Mouse (Mus musculus) hindbrain, postnatal 0 days (tissue): ENCODE results near the gene Spdye4a. TPM values are rescaled to one million over a fixed set of nuclear protein-coding genes. Genes with fewer than 3 reads are reported as not detected.
A peak's percentile ranks its signal among the peaks of the same experiment; 100 is the strongest.

ENCODE experiments used
- ATAC-seq: fragments of 200-750 bp; cut with Nextera tagmentation; 2 replicates; pipeline ENCODE4 v1.8.0; 2017; ENCODE audit warnings: mild to moderate bottlenecking, moderate TSS enrichment, moderate library complexity
- DNase-seq: peaks from one replicate; pipeline ENCODE4 v3.0.0-alpha.2; 2015; ENCODE audit warnings: low spot score
- H3K27ac ChIP-seq: fragments of 300-500 bp; sonication (generic); 2 replicates; pipeline ENCODE4 v1.5.1; 2014; ENCODE audit warnings: mild to moderate bottlenecking
- H3K27me3 ChIP-seq: fragments of 300-500 bp; sonication (generic); 2 replicates; pipeline ENCODE4 v1.6.1; 2014; ENCODE audit warnings: low read length, mixed read lengths; ENCODE audit not compliant: insufficient read depth
- H3K36me3 ChIP-seq: fragments of 300-500 bp; sonication (generic); 2 replicates; pipeline ENCODE4 v1.6.1; 2014; ENCODE audit warnings: low read length, mixed read lengths; ENCODE audit not compliant: insufficient read depth
- H3K4me1 ChIP-seq: fragments of 300-500 bp; sonication (generic); 2 replicates; pipeline ENCODE4 v1.6.1; 2014; ENCODE audit warnings: antibody characterized with exemption, low read length, mixed read lengths; ENCODE audit not compliant: insufficient read depth
- H3K4me2 ChIP-seq: fragments of 300-500 bp; sonication (generic); 2 replicates; pipeline ENCODE4 v1.6.1; 2014; ENCODE audit warnings: low read depth, mild to moderate bottlenecking, low read length, moderate library complexity, mixed read lengths
- H3K4me3 ChIP-seq: fragments of 300-500 bp; sonication (generic); 2 replicates; pipeline ENCODE4 v1.5.1; 2014; ENCODE audit warnings: low read length
- H3K9ac ChIP-seq: fragments of 300-500 bp; sonication (generic); replicated peaks from 2 replicates; pipeline ENCODE4 v1.6.1; 2014; ENCODE audit warnings: mild to moderate bottlenecking, low read length, moderate library complexity, mixed read lengths
- H3K9me3 ChIP-seq: fragments of 300-500 bp; sonication (generic); 2 replicates; pipeline ENCODE4 v1.6.1; 2016; ENCODE audit warnings: low read length, mixed read lengths
- CTCF ChIP-seq: IDR thresholded peaks from 2 replicates; pipeline ENCODE4 v1.5.1; 2016; ENCODE audit warnings: antibody characterized with exemption, control low read depth, low read depth
- WGBS: fragments of 180-500 bp; shearing (Covaris S2); extraction: QIAGEN DNeasy Blood & Tissue Kit; methylation state at CpG from one replicate; pipeline ENCODE4 v1.1.7; 2014; 5-methylcytosine and 5-hydroxymethylcytosine counted together
- polyA plus RNA-seq: library from polyadenylated mRNA; unstranded; fragments of >200 nt; fragmentation: Nextera tagmentation; extraction: Ambion mirVana; gene quantifications from 2 replicates; pipeline ENCODE4 v1.2.1, GENCODE M21; 2015
- total RNA-seq: library from RNA; depleted of rRNA; stranded (reverse); fragments of >200 nt; gene quantifications from 2 replicates; pipeline ENCODE4 v1.2.3, GENCODE M21; 2014; rRNA removed

Gene Spdye4a
- 0.84 TPM in 1 of 2 replicates, not detected in the other for total RNA-seq
- not detected in 2 replicates for polyA plus RNA-seq

GRCm38 (mm10) chr5:143226790-143227189, at the start of gene Spdye4a:
Gene Spdye4a (minus strand): TSS chr5:143226890.
- no peak for TF ChIP-seq CTCF
- Histone ChIP-seq H3K9me3 (peaks cover 8% of the 10 kb centered on the region; the same call in 1 of the 2 replicates), H3K9ac (no peak within 1 kb of the TSS), H3K4me3 (no peak within 1 kb of the TSS), H3K4me2 (no peak within 1 kb of the TSS), H3K36me3 (no peaks in the 10 kb centered on the region), H3K4me1 (no peaks in the 10 kb centered on the region), H3K27me3 (no peaks in the 10 kb centered on the region), H3K27ac (no peak within 1 kb of the TSS)
- DNase-seq (no peak), ATAC-seq (no peak)
- 86% methylated on average over 3 of the region's 3 CpGs for whole genome bisulfite sequencing

- no peaks in the 10 kb centered on the region for H3K9me3 ChIP-seq
- no peaks in the 10 kb centered on the region for H3K36me3 ChIP-seq
- H3K4me1 ChIP-seq: peaks cover 4% of the 10 kb centered on the region
- no peaks in the 10 kb centered on the region for H3K27me3 ChIP-seq
- no peak for DNase-seq
- no peak for ATAC-seq
- WGBS: 50% methylated on average over 5 of the region's 5 CpGs
- no peak overlapping the region for H3K9ac ChIP-seq
- H3K4me2 ChIP-seq: no peak overlapping the region
- no peak overlapping the region for H3K27ac ChIP-seq
- no peak for TF ChIP-seq CTCF
- no peak overlapping the region for H3K4me3 ChIP-seq
These were observed 49.1 kb upstream of the Spdye4a start for GRCm38 (mm10) chr5:143275761-143276160.

- WGBS: 66% methylated on average over 16 of the region's 16 CpGs
- Histone ChIP-seq H3K36me3 (no peaks in the 10 kb centered on the region), H3K27me3 (no peaks in the 10 kb centered on the region), H3K27ac (no peak overlapping the region), H3K4me1 (peaks cover 20% of the 10 kb centered on the region), H3K4me3 (no peak overlapping the region), H3K9me3 (no peaks in the 10 kb centered on the region), H3K9ac (no peak overlapping the region), H3K4me2 (no peak overlapping the region)
- ATAC-seq: no peak
- no peak for TF ChIP-seq CTCF
- peak; percentile 32 for DNase-seq
These were observed 46.0 kb upstream of the Spdye4a start for GRCm38 (mm10) chr5:143272540-143273330.

- H3K4me3 ChIP-seq: no peak overlapping the region
- H3K4me1 ChIP-seq: peaks cover 20% of the 10 kb centered on the region
- ATAC-seq (no peak), DNase-seq (no peak)
- H3K27me3 ChIP-seq: no peaks in the 10 kb centered on the region
- no peak overlapping the region for H3K27ac ChIP-seq
- TF ChIP-seq CTCF: no peak
- no peak overlapping the region for H3K9ac ChIP-seq
- no peak overlapping the region for H3K4me2 ChIP-seq
- H3K9me3 ChIP-seq: no peaks in the 10 kb centered on the region
- no peaks in the 10 kb centered on the region for H3K36me3 ChIP-seq
- WGBS: 77% methylated on average over 3 of the region's 3 CpGs
These were observed 45.4 kb upstream of the Spdye4a start for GRCm38 (mm10) chr5:143272108-143272507.

GRCm38 (mm10) chr5:143271642-143272041, 45.0 kb upstream of the Spdye4a start:
- H3K4me2 ChIP-seq: no peak overlapping the region
- H3K9me3 ChIP-seq: no peaks in the 10 kb centered on the region
- 93% methylated on average over 6 of the region's 6 CpGs for WGBS
- H3K9ac ChIP-seq: no peak overlapping the region
- peaks cover 20% of the 10 kb centered on the region for H3K4me1 ChIP-seq
- no peak overlapping the region for H3K27ac ChIP-seq
- no peak for TF ChIP-seq CTCF
- DNase-seq: no peak
- no peak for ATAC-seq
- no peaks in the 10 kb centered on the region for H3K36me3 ChIP-seq
- H3K27me3 ChIP-seq: no peaks in the 10 kb centered on the region
- no peak overlapping the region for H3K4me3 ChIP-seq

- H3K4me1 ChIP-seq: peaks cover 20% of the 10 kb centered on the region
- H3K27ac ChIP-seq: peak overlapping the region; percentile 87
- peak overlapping the region; percentile 93 for H3K9ac ChIP-seq
- H3K9me3 ChIP-seq: no peaks in the 10 kb centered on the region
- no peak for TF ChIP-seq CTCF
- 1% methylated on average over 12 of the region's 12 CpGs for WGBS
- no peaks in the 10 kb centered on the region for H3K36me3 ChIP-seq
- peak overlapping the region; percentile 88 for H3K4me3 ChIP-seq
- DNase-seq (no peak), ATAC-seq (peak; percentile 39)
- H3K27me3 ChIP-seq: no peaks in the 10 kb centered on the region
- peak overlapping the region; percentile 98 for H3K4me2 ChIP-seq
These were observed 43.4 kb upstream of the Spdye4a start for GRCm38 (mm10) chr5:143270151-143270519.
